Mouse (Mus musculus): Measurements from ENCODE around the gene Plch2. TPM values are rescaled to one million over a fixed set of nuclear protein-coding genes. Genes with fewer than 3 reads are reported as not detected.

Gene Plch2
- polyA plus RNA-seq, 1 experiment from 2014 or later: 27.4 TPM

DNA sequence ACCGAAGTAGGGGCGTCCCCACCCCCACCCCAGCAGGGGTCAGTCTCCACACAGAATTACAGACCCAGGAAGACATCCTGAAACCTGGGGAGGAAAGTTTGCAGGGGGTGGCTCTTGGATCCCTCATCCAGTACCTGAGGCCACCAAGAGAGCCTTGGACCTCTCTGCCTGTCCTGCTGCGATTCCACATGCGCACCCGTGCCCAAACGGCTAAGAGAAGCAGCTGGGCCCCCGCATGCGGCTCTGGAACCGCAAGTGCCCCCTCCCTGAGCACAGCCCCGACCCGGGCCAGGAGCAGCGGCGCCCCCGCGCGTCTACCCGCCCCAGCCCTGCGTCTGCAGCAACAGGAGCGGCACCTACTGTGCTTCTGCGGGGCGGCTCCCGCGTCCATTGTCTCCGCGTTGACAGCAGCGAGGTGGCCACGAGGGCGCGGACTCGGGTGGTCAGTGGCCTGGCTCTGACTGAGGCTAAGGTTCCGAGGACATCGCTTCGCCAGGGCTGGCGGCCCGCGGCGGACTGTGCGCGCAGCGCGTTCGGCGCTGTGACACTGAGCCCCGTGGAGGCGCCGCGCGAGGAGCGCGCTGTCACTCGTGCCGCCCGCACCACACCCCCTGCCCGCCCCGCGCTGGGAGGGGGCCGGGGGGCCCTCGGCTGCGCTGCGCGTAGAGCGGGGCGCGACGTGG is 13.8 kb downstream of the Plch2 start:
- Histone ChIP-seq H3K9ac (ENCODE audit: low read length) (no peak overlapping the region), H3K27me3 (ENCODE audit: control insufficient read depth, insufficient read depth, low read length) (peaks cover 27% of the 10 kb centered on the region), H3K27ac (ENCODE audit: low read length) (no peak overlapping the region), H3K4me2 (ENCODE audit: low read depth, low read length) (peak overlapping the region; percentile 50), H3K9me3 (replicated peaks; ENCODE audit: control insufficient read depth, low read length) (no peaks in the 10 kb centered on the region), H3K4me1 (ENCODE audit: control insufficient read depth, insufficient read depth, low read length) (0 out of 2 replicates have a peak, but pooled peaks cover 3% of the 10 kb centered on the region), H3K36me3 (ENCODE audit: control insufficient read depth, insufficient read depth, low read length) (no peaks in the 10 kb centered on the region), H3K4me3 (replicated peaks; ENCODE audit: low read length) (peak overlapping the region; percentile 34)
- ATAC-seq (ENCODE audit: insufficient read depth, low FRiP score): no peak
- WGBS: 8% methylated on average over 63 of the region's 65 CpGs

DNA sequence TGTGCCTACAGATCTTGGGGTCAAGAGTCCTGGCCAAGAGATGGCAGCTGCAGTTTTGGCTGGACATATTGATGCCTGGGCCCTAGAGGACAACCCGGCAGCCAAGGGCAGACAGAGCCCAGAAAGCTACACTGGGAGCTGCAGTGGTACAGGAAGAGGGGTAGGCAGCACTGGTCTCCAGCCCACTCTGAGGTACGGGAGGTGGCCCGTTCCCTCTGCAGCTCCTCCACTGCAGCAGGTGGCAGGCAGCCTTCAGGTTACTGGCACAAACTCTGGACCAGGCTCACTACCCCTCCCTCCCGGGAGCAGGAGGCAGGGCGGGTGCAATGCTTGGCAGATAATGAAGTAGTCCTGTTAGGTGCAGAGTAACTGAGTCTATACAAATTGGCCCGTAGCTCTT is 15.9 kb downstream of the Plch2 start:
- WGBS: 70% methylated on average over 6 of the region's 6 CpGs
- H3K27me3 ChIP-seq (ENCODE audit: control insufficient read depth, insufficient read depth, low read length): peaks cover 27% of the 10 kb centered on the region
- no peak overlapping the region for H3K9ac ChIP-seq (ENCODE audit: low read length)
- no peaks in the 10 kb centered on the region for H3K9me3 ChIP-seq (replicated peaks; ENCODE audit: control insufficient read depth, low read length)
- no peak for ATAC-seq (ENCODE audit: insufficient read depth, low FRiP score)
- H3K4me3 ChIP-seq (replicated peaks; ENCODE audit: low read length): no peak overlapping the region
- H3K4me1 ChIP-seq (ENCODE audit: control insufficient read depth, insufficient read depth, low read length): 0 out of 2 replicates have a peak, but pooled peaks cover 3% of the 10 kb centered on the region
- H3K4me2 ChIP-seq (ENCODE audit: low read depth, low read length): no peak overlapping the region
- no peaks in the 10 kb centered on the region for H3K36me3 ChIP-seq (ENCODE audit: control insufficient read depth, insufficient read depth, low read length)
- no peak overlapping the region for H3K27ac ChIP-seq (ENCODE audit: low read length)

DNA sequence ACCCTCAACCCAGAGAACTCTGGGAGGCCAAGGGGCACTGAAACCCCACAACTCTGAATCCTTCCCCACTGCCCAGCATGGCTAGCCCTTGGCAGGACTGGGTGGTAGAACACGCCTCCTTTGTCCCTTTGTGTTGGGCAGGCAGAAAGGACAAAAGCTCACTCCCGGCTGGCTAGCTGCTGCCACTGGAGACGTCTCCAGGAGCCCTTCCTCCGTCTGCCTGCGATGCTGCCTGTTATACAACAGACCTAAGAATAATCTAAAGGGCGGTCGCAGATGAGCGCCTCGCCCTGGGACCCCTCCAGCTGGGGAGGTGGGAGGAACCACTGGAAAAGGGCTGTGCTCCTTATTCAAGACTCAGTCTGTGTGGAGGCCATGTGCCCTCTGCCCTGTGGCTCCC is 16.4 kb downstream of the Plch2 start:
- no peak for ATAC-seq (ENCODE audit: insufficient read depth, low FRiP score)
- H3K27ac ChIP-seq (ENCODE audit: low read length): no peak overlapping the region
- no peaks in the 10 kb centered on the region for H3K36me3 ChIP-seq (ENCODE audit: control insufficient read depth, insufficient read depth, low read length)
- no peak overlapping the region for H3K4me3 ChIP-seq (replicated peaks; ENCODE audit: low read length)
- no peak overlapping the region for H3K9ac ChIP-seq (ENCODE audit: low read length)
- no peak overlapping the region for H3K4me2 ChIP-seq (ENCODE audit: low read depth, low read length)
- WGBS: 60% methylated on average over 9 of the region's 9 CpGs
- no peaks in the 10 kb centered on the region for H3K9me3 ChIP-seq (replicated peaks; ENCODE audit: control insufficient read depth, low read length)
- peaks cover 27% of the 10 kb centered on the region for H3K27me3 ChIP-seq (ENCODE audit: control insufficient read depth, insufficient read depth, low read length)
- 0 out of 2 replicates have a peak, but pooled peaks cover 3% of the 10 kb centered on the region for H3K4me1 ChIP-seq (ENCODE audit: control insufficient read depth, insufficient read depth, low read length)

DNA sequence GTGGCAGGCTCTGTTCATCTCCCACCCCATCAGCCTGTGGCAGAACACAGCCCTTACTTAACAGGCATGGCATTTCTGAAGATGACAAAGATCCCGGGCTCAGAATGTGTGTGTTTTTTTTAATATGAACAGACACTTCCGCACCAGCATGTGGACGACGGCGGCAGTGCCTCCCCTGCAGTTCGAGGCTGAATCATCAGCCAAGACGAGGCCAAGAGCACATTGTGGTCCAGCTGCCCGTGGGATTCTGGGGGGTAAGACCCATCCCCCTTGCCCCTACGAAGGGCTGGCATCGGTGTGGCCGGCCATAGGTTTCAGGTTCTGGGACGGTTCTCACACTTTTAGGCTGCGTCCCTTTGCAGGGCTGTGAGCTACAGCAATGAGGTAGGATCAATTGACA is 21.8 kb downstream of the Plch2 start:
- no peak overlapping the region for H3K27ac ChIP-seq (ENCODE audit: low read length)
- H3K4me1 ChIP-seq (ENCODE audit: control insufficient read depth, insufficient read depth, low read length): no peaks in the 10 kb centered on the region
- H3K9me3 ChIP-seq (replicated peaks; ENCODE audit: control insufficient read depth, low read length): no peaks in the 10 kb centered on the region
- H3K36me3 ChIP-seq (ENCODE audit: control insufficient read depth, insufficient read depth, low read length): no peaks in the 10 kb centered on the region
- no peak overlapping the region for H3K9ac ChIP-seq (ENCODE audit: low read length)
- no peaks in the 10 kb centered on the region; the same call in 1 of the 2 replicates for H3K27me3 ChIP-seq (ENCODE audit: control insufficient read depth, insufficient read depth, low read length)
- ATAC-seq (ENCODE audit: insufficient read depth, low FRiP score): no peak
- no peak overlapping the region for H3K4me2 ChIP-seq (ENCODE audit: low read depth, low read length)
- H3K4me3 ChIP-seq (replicated peaks; ENCODE audit: low read length): no peak overlapping the region
- 64% methylated on average over 13 of the region's 13 CpGs for WGBS

DNA sequence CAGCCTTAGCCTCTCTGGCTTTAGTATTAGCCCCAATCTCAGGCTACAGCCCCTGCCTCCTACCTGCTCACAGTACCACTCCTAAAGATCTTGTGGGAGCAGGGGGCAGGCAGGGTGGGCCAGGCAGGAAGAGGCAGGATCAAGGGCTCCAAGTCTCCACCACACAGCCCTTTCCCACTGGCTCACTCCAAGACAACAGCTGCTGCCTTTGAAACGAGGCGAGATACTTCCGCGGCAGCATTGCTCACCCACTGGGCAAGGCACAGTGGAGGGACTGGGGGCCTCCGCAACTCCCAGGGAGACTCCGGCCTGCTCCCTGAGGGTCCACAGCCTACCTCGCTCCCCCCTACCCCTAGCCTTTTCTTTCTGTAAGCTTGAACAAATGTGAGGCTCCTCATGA is 22.4 kb downstream of the Plch2 start:
- Histone ChIP-seq H3K4me2 (ENCODE audit: low read depth, low read length) (no peak overlapping the region), H3K4me3 (replicated peaks; ENCODE audit: low read length) (no peak overlapping the region), H3K9ac (ENCODE audit: low read length) (no peak overlapping the region), H3K36me3 (ENCODE audit: control insufficient read depth, insufficient read depth, low read length) (no peaks in the 10 kb centered on the region), H3K9me3 (replicated peaks; ENCODE audit: control insufficient read depth, low read length) (no peaks in the 10 kb centered on the region), H3K4me1 (ENCODE audit: control insufficient read depth, insufficient read depth, low read length) (no peaks in the 10 kb centered on the region), H3K27ac (ENCODE audit: low read length) (no peak overlapping the region), H3K27me3 (ENCODE audit: control insufficient read depth, insufficient read depth, low read length) (no peaks in the 10 kb centered on the region)
- ATAC-seq (ENCODE audit: insufficient read depth, low FRiP score): no peak
- 45% methylated on average over 7 of the region's 7 CpGs for WGBS

DNA sequence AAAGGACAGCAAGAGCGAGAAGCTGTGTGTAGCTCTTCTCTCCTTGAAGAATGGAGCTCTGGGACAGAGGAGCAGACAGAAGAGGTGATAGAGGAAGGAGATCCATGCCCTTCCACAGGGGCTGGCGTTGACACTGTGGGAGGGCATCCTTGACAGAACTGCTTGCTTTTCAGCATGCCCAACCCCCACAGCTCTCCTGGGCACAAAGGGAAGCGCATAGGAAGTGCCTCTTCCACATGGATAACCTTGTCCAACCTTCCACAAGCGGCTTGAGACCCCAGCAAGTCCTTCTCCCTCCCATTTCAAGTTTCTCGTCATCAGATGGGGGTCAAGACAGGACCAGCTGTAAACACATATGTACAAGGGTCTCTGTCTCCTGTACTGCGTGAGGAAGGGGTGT is 23.5 kb downstream of the Plch2 start:
- Histone ChIP-seq H3K9ac (ENCODE audit: low read length) (no peak overlapping the region), H3K4me2 (ENCODE audit: low read depth, low read length) (no peak overlapping the region), H3K27ac (ENCODE audit: low read length) (no peak overlapping the region), H3K4me3 (replicated peaks; ENCODE audit: low read length) (no peak overlapping the region), H3K4me1 (ENCODE audit: control insufficient read depth, insufficient read depth, low read length) (no peaks in the 10 kb centered on the region), H3K27me3 (ENCODE audit: control insufficient read depth, insufficient read depth, low read length) (no peaks in the 10 kb centered on the region), H3K9me3 (replicated peaks; ENCODE audit: control insufficient read depth, low read length) (no peaks in the 10 kb centered on the region), H3K36me3 (ENCODE audit: control insufficient read depth, insufficient read depth, low read length) (no peaks in the 10 kb centered on the region)
- 38% methylated on average over 6 of the region's 6 CpGs for WGBS
- ATAC-seq (ENCODE audit: insufficient read depth, low FRiP score): no peak

DNA sequence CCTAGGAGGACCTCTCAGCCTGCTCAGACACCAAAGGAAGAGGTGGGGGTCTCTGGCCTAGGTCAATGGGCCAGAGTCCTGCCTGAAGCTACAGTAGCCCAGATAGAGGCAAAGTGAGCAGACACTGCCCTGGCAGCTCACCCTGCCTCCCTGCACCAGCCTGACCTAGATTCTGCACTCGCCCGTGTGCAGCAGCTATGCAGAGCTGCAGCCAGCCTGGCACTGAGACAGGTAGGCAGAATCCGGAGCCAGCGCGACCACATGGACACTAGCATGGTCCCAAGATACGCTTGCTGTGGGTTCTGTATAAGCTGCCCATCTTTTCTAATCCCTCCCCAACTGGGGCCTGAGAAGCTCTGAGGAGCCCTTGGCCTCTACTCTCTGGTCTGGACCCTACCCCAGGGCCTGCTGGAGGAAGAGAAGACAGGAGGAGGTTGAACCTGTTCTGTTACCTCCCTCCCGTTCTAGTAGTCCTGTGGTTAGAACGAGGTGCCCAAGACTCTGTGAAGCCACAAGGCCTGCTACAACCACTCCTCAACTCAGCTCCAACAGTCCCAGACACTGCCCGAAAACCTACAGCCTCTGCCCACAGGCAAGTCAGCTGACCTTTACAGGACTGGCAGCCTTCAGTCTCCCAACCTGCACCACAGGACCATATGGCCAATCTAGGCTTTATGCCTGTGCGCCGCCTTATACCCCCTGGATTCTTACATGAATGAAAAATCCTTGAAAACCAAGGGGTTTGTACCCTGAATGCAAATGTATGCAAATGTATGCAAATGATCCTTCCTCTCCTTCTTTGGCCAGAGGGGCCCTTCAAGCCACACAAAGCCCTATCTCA is 32.2 kb downstream of the Plch2 start:
- no peak overlapping the region for H3K4me3 ChIP-seq (replicated peaks; ENCODE audit: low read length)
- no peak overlapping the region for H3K27ac ChIP-seq (ENCODE audit: low read length)
- H3K9ac ChIP-seq (ENCODE audit: low read length): no peak overlapping the region

DNA sequence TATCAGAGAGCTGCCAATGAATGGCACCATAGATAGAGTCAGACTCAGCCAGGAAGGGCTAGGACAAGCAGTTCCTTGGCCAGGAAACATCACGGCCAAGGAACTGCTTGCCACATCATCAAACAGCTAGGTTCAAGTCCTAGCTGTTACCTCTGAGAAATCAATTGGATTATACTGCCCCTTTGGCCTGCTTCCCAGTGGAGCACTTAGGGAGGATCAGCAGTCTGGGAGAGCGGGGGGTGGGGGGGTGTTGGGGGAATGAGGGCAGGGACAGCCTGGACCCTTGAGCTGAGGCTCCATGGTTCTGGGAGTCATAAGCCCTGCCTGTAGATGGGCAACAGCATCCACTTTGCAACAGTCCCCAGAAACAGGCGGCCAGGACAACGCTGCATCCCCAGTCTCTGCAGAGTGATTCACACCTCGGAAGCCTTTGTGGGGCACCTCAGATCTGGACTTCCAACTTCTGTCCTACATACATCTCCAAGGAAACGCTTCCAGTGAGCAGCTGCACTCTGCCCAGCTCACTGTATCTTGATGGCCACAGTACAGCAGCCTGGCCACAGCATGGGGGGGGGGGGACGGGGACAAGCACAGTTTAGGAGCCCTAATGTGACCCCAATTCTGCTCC is 34.2 kb downstream of the Plch2 start:
- H3K9ac ChIP-seq (ENCODE audit: low read length): no peak overlapping the region
- peaks cover 17% of the 10 kb centered on the region for H3K4me1 ChIP-seq (ENCODE audit: control insufficient read depth, insufficient read depth, low read length)
- no peaks in the 10 kb centered on the region for H3K27me3 ChIP-seq (ENCODE audit: control insufficient read depth, insufficient read depth, low read length)
- no peaks in the 10 kb centered on the region for H3K9me3 ChIP-seq (replicated peaks; ENCODE audit: control insufficient read depth, low read length)
- WGBS: 63% methylated on average over 7 of the region's 7 CpGs
- H3K27ac ChIP-seq (ENCODE audit: low read length): no peak overlapping the region
- H3K4me3 ChIP-seq (replicated peaks; ENCODE audit: low read length): no peak overlapping the region
- no peak overlapping the region for H3K4me2 ChIP-seq (ENCODE audit: low read depth, low read length)
- H3K36me3 ChIP-seq (ENCODE audit: control insufficient read depth, insufficient read depth, low read length): no peaks in the 10 kb centered on the region
- ATAC-seq (ENCODE audit: insufficient read depth, low FRiP score): no peak

More for the DNA sequence above, 32.2 kb downstream of the Plch2 start:
- Histone ChIP-seq H3K9me3 (replicated peaks; ENCODE audit: control insufficient read depth, low read length) (no peaks in the 10 kb centered on the region), H3K4me2 (ENCODE audit: low read depth, low read length) (no peak overlapping the region), H3K27me3 (ENCODE audit: control insufficient read depth, insufficient read depth, low read length) (no peaks in the 10 kb centered on the region), H3K4me1 (ENCODE audit: control insufficient read depth, insufficient read depth, low read length) (peaks cover 10% of the 10 kb centered on the region), H3K36me3 (ENCODE audit: control insufficient read depth, insufficient read depth, low read length) (no peaks in the 10 kb centered on the region)
- WGBS: 87% methylated on average over 11 of the region's 11 CpGs
- ATAC-seq (ENCODE audit: insufficient read depth, low FRiP score): no peak

DNA sequence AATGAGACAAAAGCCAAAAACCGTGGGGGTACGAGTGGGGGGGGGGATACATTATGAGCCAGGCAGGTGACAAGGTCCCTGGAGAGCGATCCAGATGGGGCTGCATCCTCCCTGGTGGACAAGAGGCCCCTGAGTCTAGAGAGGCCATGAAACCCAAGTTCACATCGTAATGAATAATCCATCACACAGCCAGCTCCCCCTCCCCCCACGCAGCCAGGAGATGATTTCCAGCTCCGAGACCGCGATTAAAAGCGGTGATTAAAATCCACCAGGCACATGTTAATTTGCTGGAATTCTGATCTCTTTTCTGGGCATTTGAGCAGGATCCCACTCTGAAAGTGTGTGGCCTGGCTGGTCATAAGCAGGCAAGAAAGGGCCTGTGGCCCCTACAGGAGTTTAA is 35.8 kb downstream of the Plch2 start:
- Histone ChIP-seq H3K9me3 (replicated peaks; ENCODE audit: control insufficient read depth, low read length) (no peaks in the 10 kb centered on the region), H3K27ac (ENCODE audit: low read length) (no peak overlapping the region), H3K36me3 (ENCODE audit: control insufficient read depth, insufficient read depth, low read length) (no peaks in the 10 kb centered on the region), H3K9ac (ENCODE audit: low read length) (no peak overlapping the region), H3K4me1 (ENCODE audit: control insufficient read depth, insufficient read depth, low read length) (peaks cover 17% of the 10 kb centered on the region), H3K4me3 (replicated peaks; ENCODE audit: low read length) (no peak overlapping the region), H3K27me3 (ENCODE audit: control insufficient read depth, insufficient read depth, low read length) (no peaks in the 10 kb centered on the region), H3K4me2 (ENCODE audit: low read depth, low read length) (no peak overlapping the region)
- ATAC-seq (ENCODE audit: insufficient read depth, low FRiP score): no peak
- 53% methylated on average over 9 of the region's 9 CpGs for WGBS

Measured in stomach, embryonic 16.5 days (tissue).